Mouse (Mus musculus): ENCODE results near the gene Ubxn2a.

- TF ChIP-seq CTCF (IDR thresholded peaks at IDR 0.05; ENCODE audit: low read depth) (peak; percentile 57), EP300 (optimal IDR thresholded peaks at IDR 0.05) (no peak)
Observed at GRCm38 (mm10) chr12:4856160-4856559, 51.3 kb downstream of the Ubxn2a start.
